Mouse (Mus musculus): ENCODE results near the gene Mecom.

Mecom gene

GRCm38 (mm10) chr3:30207431-30207830 lies 340.4 kb downstream of the Mecom start:
- DNase-seq (ENCODE audit: low read depth, low spot score): no peak

DNA sequence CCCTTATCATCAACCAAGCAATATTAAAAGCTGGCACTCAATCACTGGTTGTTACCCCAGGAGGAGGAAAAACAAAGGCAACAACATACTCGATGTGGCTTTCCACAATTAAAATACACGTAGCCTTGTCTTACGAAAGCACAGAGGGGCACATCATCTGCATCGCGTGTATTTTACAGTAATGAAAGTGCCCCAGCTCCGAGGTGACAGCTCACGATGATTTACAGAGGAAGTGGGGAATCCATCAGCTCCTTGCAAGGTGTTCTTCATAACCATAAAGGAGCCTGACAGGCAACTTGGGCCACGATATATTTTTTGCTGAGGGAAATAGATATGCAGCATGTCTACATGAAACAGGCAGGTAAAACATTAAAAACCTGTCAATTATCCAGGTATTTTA lies 341.7 kb downstream of the Mecom start:
- no peak for DNase-seq (ENCODE audit: low read depth, low spot score)

DNA sequence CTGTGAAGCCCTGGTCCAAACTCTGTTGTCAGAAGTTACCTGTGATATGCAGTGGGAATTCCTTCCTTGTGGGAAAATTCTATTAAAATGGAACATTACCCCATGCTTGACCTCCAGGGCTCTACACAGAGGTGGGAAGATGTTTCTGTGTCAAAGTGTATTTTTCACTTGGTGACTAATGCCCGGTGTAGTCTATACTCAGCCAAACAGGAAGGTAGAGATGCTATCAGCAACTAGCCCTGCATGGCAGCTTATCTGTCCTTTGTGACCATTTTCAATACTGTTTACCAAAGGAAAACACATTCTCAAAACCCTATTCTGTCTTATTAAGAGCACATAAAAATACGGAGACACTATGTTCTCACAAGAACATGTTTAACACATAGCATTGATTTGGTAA lies 344.0 kb downstream of the Mecom start:
- DNase-seq (ENCODE audit: low read depth, low spot score): no peak

- no peak for DNase-seq (ENCODE audit: low read depth, low spot score)
These were observed 349.0 kb downstream of the Mecom start for GRCm38 (mm10) chr3:30198854-30199253.

DNA sequence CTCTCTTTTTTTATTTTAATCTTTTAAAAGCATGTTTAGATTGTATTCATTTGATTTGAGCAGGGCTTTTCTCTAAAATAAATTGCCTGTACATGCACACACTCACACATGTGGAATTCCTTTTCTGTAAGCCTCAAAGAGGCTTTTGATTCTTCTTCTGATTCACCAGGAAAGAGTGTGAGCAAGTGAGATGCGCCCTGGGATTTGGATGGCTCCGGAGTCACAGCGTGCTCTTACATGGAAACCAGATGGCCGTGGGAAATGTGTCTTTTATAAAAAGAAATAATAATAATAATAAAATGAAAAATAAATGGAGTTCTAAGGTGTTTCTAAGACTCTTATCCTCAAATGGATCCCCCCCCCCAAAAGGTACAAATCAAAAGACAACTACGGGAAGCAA lies 349.6 kb downstream of the Mecom start:
- peak; percentile 24 for DNase-seq (ENCODE audit: low read depth, low spot score)

DNA sequence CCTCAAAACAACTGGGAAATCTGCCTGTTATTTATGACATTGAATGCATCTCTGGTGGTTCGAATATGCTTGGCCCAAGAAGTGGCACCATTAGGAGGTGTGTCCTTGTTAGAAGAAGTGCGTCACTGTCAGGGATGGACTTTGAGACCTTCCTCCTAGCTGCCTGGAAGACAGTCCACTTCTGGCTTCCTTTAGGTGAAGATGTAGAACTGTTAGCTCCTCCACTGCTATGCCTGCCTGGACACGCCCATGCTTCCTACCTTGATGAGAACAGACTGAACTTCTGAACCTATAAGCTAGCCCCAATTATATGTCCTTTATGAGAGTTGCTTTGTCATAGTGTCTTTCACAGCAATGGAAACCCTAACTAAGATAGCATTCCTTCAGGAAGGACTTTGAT lies 352.6 kb downstream of the Mecom start:
- DNase-seq (ENCODE audit: low read depth, low spot score): no peak

- no peak for DNase-seq (ENCODE audit: low read depth, low spot score)
These were observed 355.4 kb downstream of the Mecom start for GRCm38 (mm10) chr3:30192294-30193007.

DNA sequence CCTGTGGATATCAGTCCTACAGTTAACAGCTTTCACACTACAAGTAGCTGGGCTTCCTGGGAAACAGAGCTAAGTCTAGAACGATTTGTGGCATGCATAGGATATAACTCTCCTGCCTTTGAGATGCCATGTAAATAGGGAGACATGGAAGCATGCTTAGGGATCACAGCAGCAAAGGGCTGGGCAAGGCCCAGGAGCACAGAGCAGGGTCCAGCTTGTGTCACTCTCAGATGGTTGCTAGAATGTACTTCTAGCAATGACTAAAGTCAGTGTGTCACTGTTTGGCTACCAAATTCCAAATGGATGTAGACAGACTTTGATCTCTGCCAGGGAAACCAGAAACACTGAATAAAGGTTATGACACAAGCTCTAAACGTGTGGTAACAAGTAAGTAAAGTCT lies 358.5 kb downstream of the Mecom start:
- no peak for DNase-seq (ENCODE audit: low read depth, low spot score)

GRCm38 (mm10) chr3:30187812-30188469 lies 359.9 kb downstream of the Mecom start:
- peak; percentile 50 for DNase-seq (ENCODE audit: low read depth, low spot score)

DNA sequence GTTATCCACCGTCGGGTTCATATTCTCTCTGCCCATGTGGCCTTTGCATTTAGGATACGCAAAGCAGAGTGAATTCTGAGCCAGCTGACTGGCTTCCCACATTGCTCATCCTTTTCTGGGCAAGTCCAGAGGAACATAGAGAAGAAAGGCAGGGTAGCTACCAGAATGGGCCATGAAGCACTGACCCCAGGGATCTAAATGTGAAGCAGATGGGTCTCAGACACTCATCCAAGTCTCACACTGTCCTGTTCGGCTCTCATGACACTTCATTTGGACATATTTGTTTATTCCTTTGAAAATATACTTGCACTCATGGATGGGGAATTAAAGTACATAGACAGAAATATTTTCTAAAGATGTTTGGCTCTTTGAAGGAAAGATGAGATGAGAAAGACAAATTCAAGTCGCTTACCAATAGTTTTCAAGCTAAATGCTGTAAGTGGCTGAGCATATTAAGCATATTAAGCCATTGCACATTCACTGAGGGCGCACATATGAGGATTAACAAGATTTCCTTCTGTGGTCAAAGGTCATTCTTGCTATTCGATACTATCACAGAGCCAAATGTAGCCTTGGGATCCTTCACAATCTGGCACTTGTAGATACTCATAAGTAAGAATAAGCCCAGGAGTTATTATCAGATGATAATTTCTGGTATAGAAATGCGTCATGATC lies 365.9 kb downstream of the Mecom start:
- DNase-seq (ENCODE audit: low read depth, low spot score): no peak

- DNase-seq (ENCODE audit: low read depth, low spot score): no peak
These were observed 371.2 kb downstream of the Mecom start for GRCm38 (mm10) chr3:30176615-30177014.

DNA sequence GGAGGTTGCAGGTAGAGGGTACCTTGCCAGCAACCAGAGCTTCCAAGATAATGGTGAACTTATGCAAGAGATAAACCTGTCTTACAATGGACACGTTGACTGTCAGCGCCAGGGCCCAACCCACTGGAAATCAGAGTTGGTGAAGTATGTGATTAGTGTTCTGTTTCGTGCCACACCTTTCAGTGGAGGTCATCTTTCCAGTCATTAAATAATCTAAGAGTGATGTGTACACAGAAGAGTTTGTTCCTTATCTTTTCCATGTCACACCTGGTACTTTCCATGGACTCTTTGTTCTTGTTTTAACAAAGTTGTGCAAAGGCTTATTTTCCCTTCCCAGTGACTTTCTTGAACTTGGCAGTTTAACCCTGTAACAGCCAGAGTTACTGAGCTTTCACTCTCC lies 374.0 kb downstream of the Mecom start:
- no peak for DNase-seq (ENCODE audit: low read depth, low spot score)

DNA sequence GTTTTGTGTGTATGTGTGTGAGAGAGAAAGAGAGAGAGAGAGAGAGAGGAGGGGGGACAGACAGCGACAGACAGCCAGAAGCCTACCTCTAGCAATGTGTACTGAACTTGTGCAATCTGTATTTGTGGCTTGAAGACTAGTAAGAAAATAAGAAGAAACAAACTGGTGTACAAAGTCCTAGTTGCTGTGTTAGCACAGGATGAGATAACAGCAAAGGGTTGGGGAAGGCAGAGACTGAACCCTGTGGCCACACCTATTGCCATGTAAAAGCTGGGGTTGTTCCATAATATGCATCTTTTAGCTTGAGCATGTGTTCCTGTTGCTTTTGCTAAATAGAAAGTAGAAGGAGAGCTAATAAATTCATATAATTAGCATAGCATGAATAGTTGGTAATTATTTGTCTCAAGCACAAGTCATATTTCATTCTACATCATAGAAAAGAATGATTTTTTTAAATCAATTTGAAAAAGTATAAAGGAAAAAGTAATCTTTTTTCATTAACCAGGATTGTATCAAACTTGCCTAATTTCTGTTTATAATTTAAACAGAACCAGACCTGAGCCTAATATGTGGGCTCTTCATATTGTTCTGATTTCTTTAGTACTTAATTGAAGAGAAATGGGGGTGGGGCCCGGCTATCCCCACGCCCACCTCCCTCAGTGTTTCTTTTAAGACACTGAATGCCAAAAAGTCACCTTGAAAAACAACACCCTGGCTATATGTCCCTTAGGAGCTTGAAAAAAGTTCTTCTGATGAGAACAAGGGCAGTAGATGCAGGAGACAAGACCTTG lies 379.2 kb downstream of the Mecom start:
- DNase-seq (ENCODE audit: low read depth, low spot score): no peak

DNA sequence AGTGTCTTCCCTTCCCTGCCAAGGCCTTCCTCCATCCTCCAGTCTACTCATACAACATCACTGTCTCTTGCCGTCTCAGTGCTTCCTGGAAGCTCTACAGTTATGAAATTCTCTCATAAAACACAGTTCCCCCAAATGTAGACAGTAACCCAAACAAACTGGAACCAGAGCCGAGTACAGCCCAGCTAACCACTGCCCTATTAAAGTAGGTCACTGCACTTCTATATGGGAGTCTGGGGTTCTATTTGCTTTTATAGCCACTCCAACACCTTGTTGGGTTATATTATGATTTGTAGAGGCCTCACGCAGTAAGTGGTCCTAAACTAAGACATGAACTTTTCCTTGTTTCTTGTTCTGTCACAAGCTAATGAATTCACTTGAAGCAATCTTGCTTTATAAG lies 380.8 kb downstream of the Mecom start:
- DNase-seq (ENCODE audit: low read depth, low spot score): no peak

- DNase-seq (ENCODE audit: low read depth, low spot score): no peak
These were observed 383.0 kb downstream of the Mecom start for GRCm38 (mm10) chr3:30164834-30165233.

- no peak for DNase-seq (ENCODE audit: low read depth, low spot score)
These were observed 384.4 kb downstream of the Mecom start for GRCm38 (mm10) chr3:30163390-30163789.

GRCm38 (mm10) chr3:30160961-30161670 lies 386.7 kb downstream of the Mecom start:
- DNase-seq (ENCODE audit: low read depth, low spot score): peak; percentile 19

GRCm38 (mm10) chr3:30160346-30160745 lies 387.5 kb downstream of the Mecom start:
- DNase-seq (ENCODE audit: low read depth, low spot score): peak; percentile 60

DNA sequence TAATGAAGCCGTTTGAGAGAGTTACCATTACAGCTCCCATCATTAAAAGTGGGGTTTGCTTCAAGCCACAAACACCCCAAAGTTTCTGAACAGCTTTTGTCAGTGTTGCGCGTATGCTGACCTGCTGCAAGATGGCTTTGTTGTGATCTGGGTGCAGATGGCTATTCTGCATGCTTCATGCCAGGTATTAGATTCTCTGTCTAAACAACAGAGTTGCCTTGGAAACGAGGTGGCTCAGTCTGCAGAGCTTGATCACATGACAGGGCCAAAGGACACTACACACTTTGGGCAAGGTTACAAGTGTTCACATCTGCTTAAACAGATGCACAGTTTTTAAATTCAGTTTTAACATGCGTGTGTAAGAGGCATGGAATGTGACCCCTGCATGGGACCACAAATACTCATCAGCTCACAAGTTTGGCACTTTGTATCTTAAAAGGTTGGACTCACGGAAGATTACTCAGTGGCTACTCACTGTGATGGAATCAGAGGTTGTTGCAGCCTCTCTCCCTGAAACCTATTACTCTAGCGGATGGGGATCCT lies 390.6 kb downstream of the Mecom start:
- peak; percentile 71 for DNase-seq (ENCODE audit: low read depth, low spot score)

- DNase-seq (ENCODE audit: low read depth, low spot score): no peak
These were observed 393.4 kb downstream of the Mecom start for GRCm38 (mm10) chr3:30154390-30154789.

GRCm38 (mm10) chr3:30153923-30154331 lies 393.9 kb downstream of the Mecom start:
- DNase-seq (ENCODE audit: low read depth, low spot score): no peak

Measured in 3T3-L1 (cell line).